Mouse (Mus musculus) embryonic facial prominence, embryonic 14.5 days (tissue): ENCODE data around the gene Il18bp. TPM values are rescaled to one million over a fixed set of nuclear protein-coding genes. Genes with fewer than 3 reads are reported as not detected.

ENCODE experiments used
- ATAC-seq: fragments of 200-750 bp; cut with Nextera tagmentation; 2 replicates; pipeline ENCODE4 v1.8.0; 2017; ENCODE audit warnings: low read depth, moderate number of reproducible peaks, moderate TSS enrichment
- DNase-seq: peaks from one replicate; pipeline ENCODE4 v3.0.0-alpha.2; 2015; ENCODE audit warnings: low spot score
- H3K27ac ChIP-seq: fragments of 300-500 bp; sonication (generic); replicated peaks from 2 replicates; pipeline ENCODE4 v1.5.1; 2014; ENCODE audit warnings: low read depth, mild to moderate bottlenecking, low read length, moderate library complexity
- H3K27me3 ChIP-seq: fragments of 300-500 bp; sonication (generic); replicated peaks from 2 replicates; pipeline ENCODE4 v1.6.1; 2014; ENCODE audit warnings: low read length; ENCODE audit not compliant: control insufficient read depth, insufficient read depth
- H3K36me3 ChIP-seq: fragments of 300-500 bp; sonication (generic); 2 replicates; pipeline ENCODE4 v1.6.1; 2014; ENCODE audit warnings: low read length, mixed read lengths; ENCODE audit not compliant: control insufficient read depth, insufficient read depth
- H3K4me1 ChIP-seq: fragments of 300-500 bp; sonication (generic); 2 replicates; pipeline ENCODE4 v1.6.1; 2014; ENCODE audit warnings: antibody characterized with exemption, low read length; ENCODE audit not compliant: control insufficient read depth, insufficient read depth
- H3K4me2 ChIP-seq: fragments of 300-500 bp; sonication (generic); 2 replicates; pipeline ENCODE4 v1.6.1; 2014; ENCODE audit warnings: low read depth, mild to moderate bottlenecking, low read length, moderate library complexity, mixed read lengths
- H3K4me3 ChIP-seq: fragments of 300-500 bp; sonication (generic); 2 replicates; pipeline ENCODE4 v1.5.1; 2014; ENCODE audit warnings: low read depth, mild to moderate bottlenecking, low read length
- H3K9ac ChIP-seq: fragments of 300-500 bp; sonication (generic); 2 replicates; pipeline ENCODE4 v1.6.1; 2014; ENCODE audit warnings: low read depth, mild to moderate bottlenecking, low read length, moderate library complexity, mixed read lengths
- H3K9me3 ChIP-seq: fragments of 300-500 bp; sonication (generic); 2 replicates; pipeline ENCODE4 v1.6.1; 2016; ENCODE audit warnings: low read length; ENCODE audit not compliant: control insufficient read depth
- WGBS: fragments of 180-500 bp; shearing (Covaris S2); extraction: QIAGEN DNeasy Blood & Tissue Kit; methylation state at CpG from one replicate; pipeline ENCODE4 v1.1.7; 2014; 5-methylcytosine and 5-hydroxymethylcytosine counted together
- polyA plus RNA-seq: library from polyadenylated mRNA; unstranded; fragments of >200 nt; fragmentation: Nextera tagmentation; extraction: Ambion mirVana; gene quantifications from 2 replicates; pipeline ENCODE4 v1.2.1, GENCODE M21; 2014

The Il18bp gene
- polyA plus RNA-seq, 1 experiment from 2014 or later, result 2.0 TPM

DNA sequence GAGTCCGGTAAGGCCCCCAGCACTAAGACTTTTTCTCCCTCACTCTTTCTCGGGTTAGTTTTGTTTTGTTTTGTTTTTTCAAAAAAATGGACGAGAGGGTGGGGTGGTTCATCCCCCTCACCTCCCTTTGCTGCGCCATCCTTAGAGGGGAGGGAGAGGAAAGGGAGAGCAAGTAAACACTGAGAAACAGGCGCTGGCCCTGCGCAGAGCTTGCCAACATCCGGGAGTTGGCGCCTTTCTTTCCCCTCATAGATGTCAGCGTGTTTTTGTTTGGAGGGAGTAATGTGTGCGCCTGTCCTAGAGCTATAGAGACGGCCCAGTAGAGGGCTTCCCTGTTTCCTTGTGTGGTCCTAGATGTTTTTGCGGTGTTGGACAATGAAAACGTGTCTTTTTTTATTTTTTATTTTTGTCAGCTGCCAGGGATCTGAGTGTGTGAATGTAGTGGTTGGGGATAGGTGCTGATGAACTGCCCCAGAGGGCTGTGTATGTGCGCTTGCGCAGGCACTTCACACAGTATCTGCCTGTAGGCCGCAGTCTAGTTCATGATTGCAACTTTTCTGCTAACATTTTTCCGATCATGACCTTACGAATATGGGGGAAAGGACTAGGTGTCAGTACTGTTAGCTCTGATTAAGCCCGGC is 47.5 kb downstream of the Il18bp start:
- DNase-seq (peak; percentile 92), ATAC-seq (peak; percentile 73)
- no peaks in the 10 kb centered on the region for H3K27me3 ChIP-seq
- peaks cover 45% of the 10 kb centered on the region for H3K4me1 ChIP-seq
- peak overlapping the region; percentile 75 for H3K4me3 ChIP-seq
- H3K4me2 ChIP-seq, result peak overlapping the region; percentile 77
- H3K27ac ChIP-seq, result peak overlapping the region; percentile 100
- peak overlapping the region; percentile 94 for H3K9ac ChIP-seq
- WGBS, result 2% methylated on average over 19 of the region's 19 CpGs
- no peaks in the 10 kb centered on the region for H3K9me3 ChIP-seq
- 0 out of 2 replicates have a peak, but pooled peaks cover under 1% of the 10 kb centered on the region for H3K36me3 ChIP-seq

DNA sequence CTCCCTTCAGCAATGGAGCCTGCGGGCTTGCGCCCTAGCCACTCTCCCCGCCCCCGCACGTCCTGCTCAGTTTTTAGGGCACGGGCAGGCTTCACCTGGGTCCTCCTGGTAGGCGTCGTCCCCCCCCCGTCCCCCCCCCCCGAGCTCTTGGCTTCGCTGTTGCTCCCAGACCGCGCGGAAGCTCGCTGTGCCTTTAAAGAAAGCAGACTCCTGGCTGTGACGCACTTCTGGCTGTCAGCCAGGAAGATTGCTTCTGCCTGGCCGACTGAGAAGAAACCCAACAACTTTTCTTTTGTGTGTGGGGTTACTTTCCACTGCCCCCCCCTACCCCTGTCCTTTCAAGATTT is 48.1 kb downstream of the Il18bp start:
- peak overlapping the region; percentile 77 for H3K4me2 ChIP-seq
- H3K9me3 ChIP-seq, result no peaks in the 10 kb centered on the region
- H3K4me1 ChIP-seq, result peaks cover 45% of the 10 kb centered on the region
- peak; percentile 98 for DNase-seq
- ATAC-seq, result peak; percentile 73
- no peaks in the 10 kb centered on the region for H3K27me3 ChIP-seq
- peak overlapping the region; percentile 75 for H3K4me3 ChIP-seq
- H3K27ac ChIP-seq, result peak overlapping the region; percentile 100
- 0% methylated on average over 8 of the region's 17 CpGs for WGBS
- no peaks in the 10 kb centered on the region for H3K36me3 ChIP-seq
- peak overlapping the region; percentile 94 for H3K9ac ChIP-seq

DNA sequence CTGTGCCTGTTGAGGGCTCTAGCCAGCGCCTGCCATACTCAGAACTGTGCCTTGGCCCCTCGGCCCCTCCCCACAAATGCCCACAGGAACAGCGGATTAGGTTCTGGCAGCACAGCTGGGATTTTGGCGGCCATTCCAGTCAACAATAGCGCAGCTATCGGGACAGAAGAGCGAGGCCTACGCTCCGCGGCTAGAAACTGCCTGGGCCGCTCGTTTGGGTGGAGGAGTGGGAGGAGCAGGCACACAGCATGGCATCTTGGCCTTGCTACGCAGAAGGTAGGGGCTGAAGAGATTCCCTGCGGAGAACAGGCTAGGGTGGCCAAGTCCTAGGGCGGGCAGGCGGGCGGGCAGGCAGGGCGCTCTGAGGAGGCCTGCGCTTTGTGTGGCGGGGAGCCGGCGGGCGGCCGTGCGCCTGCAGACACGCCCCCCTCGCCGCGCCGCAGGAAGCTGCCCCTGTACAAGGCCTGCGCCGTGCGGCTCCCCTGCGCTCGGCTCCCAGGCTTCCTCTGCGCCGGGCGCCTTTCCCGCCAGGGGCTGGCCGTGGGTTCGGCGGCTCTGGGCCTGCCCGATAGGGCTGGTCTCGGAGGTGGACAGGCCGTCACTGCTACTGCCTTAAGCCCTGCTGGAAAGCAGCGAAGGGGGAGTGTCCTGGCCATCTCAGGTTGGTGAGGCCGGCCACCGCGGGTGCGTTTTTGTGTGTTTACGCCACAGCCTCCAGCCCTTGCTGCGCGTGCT is 48.6 kb downstream of the Il18bp start:
- DNase-seq (peak; percentile 93), ATAC-seq (peak; percentile 91)
- WGBS, result 0% methylated on average over 31 of the region's 53 CpGs
- Histone ChIP-seq H3K9ac (peak overlapping the region; percentile 94), H3K27me3 (no peaks in the 10 kb centered on the region), H3K4me1 (peaks cover 40% of the 10 kb centered on the region), H3K4me3 (peak overlapping the region; percentile 75), H3K9me3 (no peaks in the 10 kb centered on the region), H3K4me2 (peak overlapping the region; percentile 77), H3K27ac (peak overlapping the region; percentile 100), H3K36me3 (no peaks in the 10 kb centered on the region)

DNA sequence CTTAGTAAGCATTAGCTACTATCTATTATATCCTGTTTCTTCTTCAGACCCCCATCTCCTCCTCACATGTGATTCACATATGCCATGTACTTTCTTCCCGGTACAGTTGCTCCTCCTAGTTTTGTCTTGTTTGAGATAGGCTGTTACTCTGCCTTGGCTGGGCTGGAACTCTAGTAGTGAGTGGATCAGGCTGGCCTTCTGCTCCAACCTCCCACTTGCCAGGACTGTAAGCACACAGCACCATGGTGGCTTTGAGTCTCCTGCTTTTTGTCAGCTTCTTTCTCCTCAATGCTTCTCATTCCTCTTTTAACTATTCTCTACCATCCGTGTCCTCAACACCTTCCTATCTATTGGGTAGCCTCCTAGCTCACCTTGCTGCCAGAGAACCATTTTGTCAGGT is 49.7 kb downstream of the Il18bp start:
- peak overlapping the region; percentile 77 for H3K4me2 ChIP-seq
- no peak overlapping the region for H3K4me3 ChIP-seq
- H3K9ac ChIP-seq, result 0 out of 2 replicates have a peak overlapping the region, but pooled peaks have one; percentile 94
- no peaks in the 10 kb centered on the region for H3K27me3 ChIP-seq
- DNase-seq (no peak), ATAC-seq (no peak)
- 54% methylated on average over 2 of the region's 2 CpGs for WGBS
- no peaks in the 10 kb centered on the region for H3K36me3 ChIP-seq
- no peaks in the 10 kb centered on the region for H3K9me3 ChIP-seq
- H3K4me1 ChIP-seq, result peaks cover 32% of the 10 kb centered on the region
- peak overlapping the region; percentile 100 for H3K27ac ChIP-seq

GRCm38 (mm10) chr7:101967256-101967655 is 51.2 kb downstream of the Il18bp start:
- Histone ChIP-seq H3K4me2 (no peak overlapping the region), H3K9ac (no peak overlapping the region), H3K9me3 (no peaks in the 10 kb centered on the region), H3K36me3 (no peaks in the 10 kb centered on the region), H3K27ac (no peak overlapping the region), H3K4me1 (peaks cover 20% of the 10 kb centered on the region), H3K27me3 (no peaks in the 10 kb centered on the region), H3K4me3 (no peak overlapping the region)
- ATAC-seq, result no peak
- 86% methylated on average over 1 of the region's 1 CpGs for WGBS
- peak; percentile 23 for DNase-seq

GRCm38 (mm10) chr7:101965606-101966005 is 52.9 kb downstream of the Il18bp start:
- Histone ChIP-seq H3K4me3 (no peak overlapping the region), H3K27ac (no peak overlapping the region), H3K27me3 (no peaks in the 10 kb centered on the region), H3K4me1 (peaks cover 11% of the 10 kb centered on the region; the same call in 1 of the 2 replicates), H3K9ac (no peak overlapping the region), H3K9me3 (no peaks in the 10 kb centered on the region), H3K4me2 (no peak overlapping the region), H3K36me3 (no peaks in the 10 kb centered on the region)
- DNase-seq (no peak), ATAC-seq (no peak)
- 58% methylated on average over 2 of the region's 2 CpGs for WGBS

Other genes starting within 250 kb of the Il18bp start
- gene Phox2a, start 200.4 kb downstream of the Il18bp start, polyA plus RNA-seq, result 1.5 and 1.7 TPM in 2 replicates
- gene Inppl1, start 180.5 kb downstream of the Il18bp start, polyA plus RNA-seq, result 34.3 and 36.2 TPM in 2 replicates
- gene Folr2, start 161.5 kb downstream of the Il18bp start, polyA plus RNA-seq, result 3.9 and 4.0 TPM in 2 replicates
- gene Anapc15, start 155.0 kb downstream of the Il18bp start, polyA plus RNA-seq, result 60.8 and 62.0 TPM in 2 replicates
- 1.4 and 4.5 TPM in 2 replicates for gene Folr1, start 147.9 kb downstream of the Il18bp start, polyA plus RNA-seq
- 147 and 160 TPM in 2 replicates for gene Lamtor1, start 112.8 kb downstream of the Il18bp start, polyA plus RNA-seq
- gene Tomt, start 112.3 kb downstream of the Il18bp start, polyA plus RNA-seq, result 0.22 and 0.37 TPM in 2 replicates
- gene Lrrc51, start 84.8 kb downstream of the Il18bp start, polyA plus RNA-seq, result 9.3 and 14.2 TPM in 2 replicates
- gene Numa1, start 84.6 kb downstream of the Il18bp start, polyA plus RNA-seq, result 88.9 and 97.8 TPM in 2 replicates
- gene Rnf121, start 46.8 kb upstream of the Il18bp start, polyA plus RNA-seq, result 33.5 TPM in 2 replicates
- 14.5 and 17.5 TPM in 2 replicates for gene Xndc1, start 46.8 kb upstream of the Il18bp start, polyA plus RNA-seq
- 0.84 and 1.6 TPM in 2 replicates for gene Xntrpc, start 47.0 kb upstream of the Il18bp start, polyA plus RNA-seq
- 0.25 TPM in 1 of 2 replicates, not detected in the other for gene Trpc2, start 64.4 kb upstream of the Il18bp start, polyA plus RNA-seq
- gene Art1, start 83.1 kb upstream of the Il18bp start, polyA plus RNA-seq, result 32.0 and 32.2 TPM in 2 replicates
- gene Art5, start 90.8 kb upstream of the Il18bp start, polyA plus RNA-seq, result 2.9 and 3.5 TPM in 2 replicates
- gene Chrna10, start 98.1 kb upstream of the Il18bp start, polyA plus RNA-seq, result 0.10 TPM in 1 of 2 replicates, not detected in the other
- gene Nup98, start 191.5 kb upstream of the Il18bp start, polyA plus RNA-seq, result 35.9 and 37.5 TPM in 2 replicates
- 80.8 and 81.1 TPM in 2 replicates for gene Pgap2, start 191.5 kb upstream of the Il18bp start, polyA plus RNA-seq
- 66.6 and 68.0 TPM in 2 replicates for gene Rhog, start 237.4 kb upstream of the Il18bp start, polyA plus RNA-seq
- 36.4 TPM in 2 replicates for gene Stim1, start 249.1 kb upstream of the Il18bp start, polyA plus RNA-seq